27 mouse cellular contexts compared by ENCODE assay signal in genomic region chr10:117580405-117580804, GRCm38 (mm10). TPM values are rescaled to one million over a fixed set of nuclear protein-coding genes. Genes with fewer than 3 reads are reported as not detected.
"Had no signal": no experiment of that assay in that cellular context is flagged by ENCODE, and none has a peak within 500 bp of the region (broad histone marks: within the 10 kb centered on the region; RNA-seq: fewer than 3 reads in every experiment).

No protein-coding gene starts in this region.

- DNase-seq: cerebellum, adult 9-10 months; cerebellum, adult 9-11 months; cerebellum, postnatal 10 days; cerebellum, postnatal 14 days; cerebellum, postnatal 25 days; cerebellum, postnatal 36 days; embryo, embryonic 11 days; forebrain, postnatal 0 days; gastrocnemius, adult 2 months; gastrocnemius, postnatal 10 days; gastrocnemius, postnatal 14 days; gastrocnemius, postnatal 25 days; gastrocnemius, postnatal 36 days; heart, adult 11 months; heart, adult 18-20 months; heart, adult 2 months had no signal

- ATAC-seq: forebrain, embryonic 13.5 days; forebrain, embryonic 14.5 days; forebrain, embryonic 15.5 days; forebrain, embryonic 16.5 days; forebrain, postnatal 0 days had no signal

- H3K27ac ChIP-seq: embryonic facial prominence, embryonic 10.5 days; embryonic facial prominence, embryonic 12.5 days; embryonic facial prominence, embryonic 13.5 days; embryonic facial prominence, embryonic 15.5 days; forebrain, embryonic 10.5 days; forebrain, embryonic 12.5 days; forebrain, embryonic 13.5 days; forebrain, embryonic 15.5 days; gastrocnemius, adult 2 months; heart, adult 2 months had no signal

- H3K9ac ChIP-seq: embryonic facial prominence, embryonic 12.5 days; embryonic facial prominence, embryonic 13.5 days; embryonic facial prominence, embryonic 15.5 days; forebrain, embryonic 12.5 days; forebrain, embryonic 13.5 days; forebrain, embryonic 15.5 days; forebrain, postnatal 0 days had no signal

- H3K9me3 ChIP-seq: embryonic facial prominence, embryonic 10.5 days; embryonic facial prominence, embryonic 12.5 days; embryonic facial prominence, embryonic 13.5 days; embryonic facial prominence, embryonic 15.5 days; forebrain, embryonic 10.5 days; forebrain, embryonic 12.5 days; forebrain, embryonic 13.5 days; forebrain, embryonic 15.5 days had no signal

- H3K36me3 ChIP-seq: embryonic facial prominence, embryonic 10.5 days; embryonic facial prominence, embryonic 12.5 days; embryonic facial prominence, embryonic 13.5 days; embryonic facial prominence, embryonic 15.5 days; forebrain, embryonic 10.5 days; forebrain, embryonic 12.5 days; forebrain, embryonic 15.5 days had no signal

- H3K27me3 ChIP-seq: embryonic facial prominence, embryonic 12.5 days; embryonic facial prominence, embryonic 15.5 days; forebrain, embryonic 12.5 days; forebrain, embryonic 13.5 days; forebrain, embryonic 15.5 days had no signal

- H3K4me2 ChIP-seq: embryonic facial prominence, embryonic 12.5 days; embryonic facial prominence, embryonic 13.5 days; embryonic facial prominence, embryonic 15.5 days; forebrain, embryonic 12.5 days; forebrain, embryonic 13.5 days; forebrain, embryonic 15.5 days had no signal

- H3K4me3 ChIP-seq: embryonic facial prominence, embryonic 10.5 days; embryonic facial prominence, embryonic 12.5 days; embryonic facial prominence, embryonic 13.5 days; embryonic facial prominence, embryonic 15.5 days; erythroblast, embryonic 14.5 days; forebrain, embryonic 10.5 days; forebrain, embryonic 12.5 days; forebrain, embryonic 13.5 days; forebrain, embryonic 15.5 days; gastrocnemius, adult 2 months; heart, adult 2 months had no signal

- H3K4me1 ChIP-seq: forebrain, embryonic 12.5 days; forebrain, embryonic 13.5 days; forebrain, embryonic 15.5 days had no signal

RNA-seq across cellular contexts. Expression of gene Cpm, which starts 48.9 kb away (rescaled TPM):
- polyA plus RNA-seq: erythroblast, embryonic 14.5 days had no signal
